Mouse (Mus musculus): ENCODE results near the gene Rasa2.
A peak's percentile ranks its signal among the peaks of the same experiment; 100 is the strongest.

Gene Rasa2

GRCm38 (mm10) chr9:96639451-96639850, 8.0 kb upstream of the Rasa2 start:
- no peak for DNase-seq (ENCODE audit: low read depth in 1 of 2, low spot score in 2 of 2)

DNA sequence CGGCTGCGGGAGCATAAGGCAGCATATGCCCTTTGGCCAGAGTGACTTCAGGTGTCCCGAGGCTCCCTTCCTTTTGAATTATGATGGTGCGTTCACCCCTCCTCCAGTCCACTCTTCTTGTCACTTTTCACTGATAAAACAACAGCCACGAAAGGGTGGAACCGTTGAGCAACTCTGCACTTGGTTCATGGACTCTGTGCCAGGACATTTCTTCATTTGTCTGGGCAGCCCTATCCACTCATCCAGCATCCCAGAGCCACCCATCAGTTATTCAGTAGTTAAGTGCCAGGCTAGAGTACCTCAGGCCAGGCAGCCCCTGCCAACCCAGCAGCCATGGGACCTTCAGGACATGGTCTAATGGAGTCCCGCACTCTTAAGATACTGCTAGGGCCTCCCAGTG, 7.1 kb upstream of the Rasa2 start:
- no peak for DNase-seq (ENCODE audit: low read depth in 1 of 2, low spot score in 2 of 2)

GRCm38 (mm10) chr9:96637157-96637548, 5.7 kb upstream of the Rasa2 start:
- no peak for DNase-seq (ENCODE audit: low read depth in 1 of 2, low spot score in 2 of 2)

DNA sequence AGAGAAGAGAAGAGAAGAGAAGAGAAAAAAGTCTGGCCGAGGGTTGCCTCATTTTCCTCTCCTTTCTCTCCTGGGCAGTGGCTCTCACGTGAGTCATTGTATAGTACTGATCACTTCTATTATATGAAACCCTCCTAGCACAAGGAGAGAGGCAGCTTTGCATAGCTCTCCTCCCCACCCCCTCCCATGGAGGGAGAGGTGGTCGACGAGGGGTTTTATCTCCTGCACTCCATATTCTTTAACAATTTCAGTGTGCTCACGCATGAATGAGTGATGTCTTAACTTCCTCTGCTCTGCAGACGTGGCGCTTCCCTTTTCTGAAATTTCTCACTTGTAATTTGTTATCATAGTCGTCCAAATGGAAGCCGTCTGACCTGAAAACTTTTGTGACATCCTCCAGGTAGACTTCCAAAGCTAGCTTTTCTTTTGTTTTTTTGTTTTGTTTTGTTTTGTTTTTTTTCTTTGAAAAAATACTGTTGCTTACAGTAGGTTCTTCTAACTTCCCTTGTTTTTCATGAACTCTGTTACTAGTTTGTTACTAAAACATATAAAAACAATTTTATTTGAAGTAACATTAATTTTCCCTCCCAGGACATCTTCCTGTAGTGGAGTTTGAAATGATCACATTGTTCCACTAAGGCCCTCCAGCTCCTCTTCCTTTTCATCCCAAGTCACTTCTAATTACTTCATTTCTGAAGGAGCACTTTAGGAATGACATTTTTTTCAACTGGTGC, 5.2 kb upstream of the Rasa2 start:
- no peak for DNase-seq (ENCODE audit: low read depth in 1 of 2, low spot score in 2 of 2)

DNA sequence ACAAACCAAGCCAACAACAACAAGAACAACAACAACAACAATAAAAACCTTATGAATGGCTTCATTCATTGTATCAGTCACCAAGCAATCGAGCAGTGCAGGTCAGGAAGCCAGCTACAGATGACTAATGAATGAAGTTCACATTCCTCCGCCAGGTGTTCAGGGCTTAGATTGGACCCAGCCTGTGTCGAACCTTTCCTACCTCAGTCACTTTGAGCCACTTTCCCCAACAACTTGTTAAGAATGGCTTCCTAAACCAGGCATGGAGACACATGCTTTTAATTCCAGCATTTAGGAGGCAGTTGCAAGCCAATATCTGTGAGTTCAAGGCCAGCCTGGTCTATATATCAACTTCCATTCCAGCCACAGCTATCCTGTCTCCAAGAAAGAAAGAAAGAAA, 4.5 kb upstream of the Rasa2 start:
- DNase-seq (ENCODE audit: low read depth in 1 of 2, low spot score in 2 of 2): no peak

- DNase-seq (ENCODE audit: low read depth in 1 of 2, low spot score in 2 of 2): no peak
Observed at GRCm38 (mm10) chr9:96635176-96635575, 3.8 kb upstream of the Rasa2 start.

DNA sequence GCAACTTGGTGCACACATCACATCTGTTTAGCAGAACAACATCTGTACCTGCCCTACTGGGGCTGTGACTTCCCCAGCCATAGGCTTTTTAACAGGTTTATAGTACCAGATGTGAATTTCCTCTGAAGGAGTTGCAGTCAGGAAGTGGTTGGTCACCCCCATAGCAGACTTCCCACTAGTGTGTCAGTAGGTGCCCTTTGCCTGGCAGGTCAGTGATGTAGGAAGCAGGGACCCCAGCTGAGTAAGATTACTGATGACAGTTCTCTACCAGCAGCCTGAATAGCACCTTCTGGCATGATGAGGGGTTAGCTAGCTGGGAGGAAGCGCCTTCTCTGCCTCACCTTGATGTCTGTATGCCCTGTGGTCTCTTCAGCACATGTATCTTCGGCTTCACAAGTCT, 2.4 kb upstream of the Rasa2 start:
- no peak for DNase-seq (ENCODE audit: low read depth in 1 of 2, low spot score in 2 of 2)

- no peak for DNase-seq (ENCODE audit: low read depth in 1 of 2, low spot score in 2 of 2)
Observed at GRCm38 (mm10) chr9:96632756-96633155, 1.3 kb upstream of the Rasa2 start.

DNA sequence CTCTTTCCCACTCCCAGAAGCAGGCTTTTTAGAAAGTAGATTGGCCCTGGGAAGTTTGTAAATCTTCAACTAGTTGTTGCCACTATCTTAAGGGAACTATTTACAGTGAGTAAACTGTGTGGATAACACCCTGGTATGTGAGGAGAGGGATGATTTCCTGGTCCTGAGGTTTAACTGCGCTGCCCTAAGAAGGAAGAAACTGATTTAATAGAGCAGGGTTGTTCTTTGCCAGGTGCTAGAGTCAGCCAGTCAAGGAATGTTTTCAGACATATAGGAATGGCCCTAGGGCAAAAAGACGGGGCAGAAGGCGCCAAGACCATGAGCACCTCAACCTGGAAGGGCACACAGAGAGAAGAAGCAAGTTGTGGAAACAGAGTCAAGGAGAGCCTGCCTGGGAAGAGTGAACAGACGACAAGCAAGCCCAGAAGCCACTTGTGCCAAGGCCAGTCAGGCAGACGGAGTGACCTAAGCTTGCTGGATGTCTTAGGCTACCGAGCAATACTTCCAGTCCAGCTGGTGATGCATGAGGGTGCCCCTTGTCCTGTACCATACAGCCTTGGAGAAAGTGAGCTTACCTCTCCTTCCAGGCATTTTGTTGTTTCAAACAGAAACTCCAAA, 765 bp upstream of the Rasa2 start:
- no peak for DNase-seq (ENCODE audit: low read depth in 1 of 2, low spot score in 2 of 2)

GRCm38 (mm10) chr9:96630571-96631388, 637 bp downstream of the Rasa2 start:
- peak in 1 of 2 experiments; percentile 8 for DNase-seq (ENCODE audit: low read depth in 1 of 2, low spot score in 2 of 2)

- no peak for DNase-seq (ENCODE audit: low read depth in 1 of 2, low spot score in 2 of 2)
Observed at GRCm38 (mm10) chr9:96629151-96629550, 2.3 kb downstream of the Rasa2 start.

GRCm38 (mm10) chr9:96627557-96628085, 3.8 kb downstream of the Rasa2 start:
- DNase-seq (ENCODE audit: low read depth in 1 of 2, low spot score in 2 of 2): no peak

- no peak for DNase-seq (ENCODE audit: low read depth in 1 of 2, low spot score in 2 of 2)
Observed at GRCm38 (mm10) chr9:96627042-96627441, 4.4 kb downstream of the Rasa2 start.

DNA sequence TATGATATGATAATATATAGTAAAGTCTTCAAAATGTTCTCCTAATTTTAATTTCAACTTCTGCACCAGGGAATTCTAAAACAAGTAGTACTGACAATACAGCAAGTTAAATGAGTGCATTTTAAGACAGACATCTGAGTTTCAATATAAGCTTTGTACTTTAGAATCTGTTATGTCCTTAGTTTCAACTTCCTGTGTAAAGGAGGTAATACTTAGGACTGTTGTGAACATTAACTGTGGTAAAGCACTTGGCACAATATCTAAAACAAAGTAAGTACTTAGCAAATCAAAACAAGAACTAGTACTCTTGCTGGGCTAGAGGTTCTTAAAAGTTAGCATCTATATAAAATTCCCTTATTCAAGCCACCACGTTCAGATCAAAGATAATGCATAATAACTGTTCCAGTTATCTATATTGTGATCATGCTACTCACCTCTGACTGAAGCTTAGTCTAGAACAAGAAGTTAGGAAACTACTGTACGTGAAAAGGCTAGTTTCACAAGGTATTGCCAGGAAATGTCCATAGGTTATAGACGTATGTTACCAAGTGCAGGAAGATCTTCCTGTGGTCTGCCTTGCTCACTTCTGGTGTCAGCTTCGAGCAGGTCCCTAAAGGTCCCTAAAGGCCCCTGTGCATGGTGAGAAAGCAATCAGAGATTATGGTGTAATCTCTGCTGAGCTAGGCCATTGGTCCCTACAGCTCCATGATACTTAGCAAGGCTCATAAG, 12.8 kb downstream of the Rasa2 start:
- DNase-seq (ENCODE audit: low read depth in 1 of 2, low spot score in 2 of 2): no peak

GRCm38 (mm10) chr9:96612297-96612696, 19.1 kb downstream of the Rasa2 start:
- no peak for DNase-seq (ENCODE audit: low read depth in 1 of 2, low spot score in 2 of 2)

DNA sequence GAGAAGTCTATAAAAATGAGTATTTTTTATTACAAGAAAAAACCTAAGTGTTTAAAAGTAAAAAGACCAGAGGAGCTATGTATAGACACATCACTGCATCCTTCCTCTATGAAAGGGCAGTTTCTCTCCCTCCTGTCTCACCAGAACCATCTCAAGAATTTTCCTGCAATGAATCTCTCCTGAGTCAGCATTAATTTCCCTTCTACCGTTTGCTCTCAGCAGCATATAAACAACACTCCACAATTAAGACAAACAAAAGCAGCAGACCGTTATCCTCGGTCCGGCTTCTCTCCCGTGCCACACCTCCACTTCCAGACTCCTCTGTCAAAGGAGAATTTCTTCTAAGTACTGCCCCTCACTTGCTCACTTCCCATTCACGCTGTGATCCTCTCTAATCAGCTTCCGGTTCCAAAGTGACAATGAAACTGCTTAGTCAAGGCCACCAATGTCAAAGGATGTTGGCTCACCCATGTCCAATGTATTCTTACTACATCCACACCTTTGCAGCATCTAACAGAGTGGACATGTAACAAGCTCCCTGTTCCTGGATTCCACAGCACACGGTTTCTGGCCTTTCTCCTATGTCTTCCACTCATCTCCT, 19.6 kb downstream of the Rasa2 start:
- DNase-seq (ENCODE audit: low read depth in 1 of 2, low spot score in 2 of 2): no peak

DNA sequence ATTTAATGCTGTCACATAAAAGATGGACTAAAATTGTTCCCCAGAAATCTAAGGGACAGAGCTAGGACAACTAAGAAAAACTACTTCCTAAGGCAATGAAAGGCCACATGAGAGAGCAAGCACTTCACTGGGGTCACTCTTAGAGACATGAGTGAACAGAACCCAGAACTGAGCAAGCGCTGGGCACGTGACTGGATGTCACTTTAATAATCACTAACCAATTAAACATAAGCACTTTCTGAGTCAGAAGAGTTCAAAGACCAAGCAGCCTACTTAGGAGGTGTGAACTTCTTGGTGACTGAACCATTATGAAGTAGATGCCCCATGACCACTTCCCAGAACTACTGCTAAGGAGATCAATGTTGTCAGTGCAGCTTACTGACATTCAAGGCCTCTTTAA, 20.6 kb downstream of the Rasa2 start:
- no peak for DNase-seq (ENCODE audit: low read depth in 1 of 2, low spot score in 2 of 2)

DNA sequence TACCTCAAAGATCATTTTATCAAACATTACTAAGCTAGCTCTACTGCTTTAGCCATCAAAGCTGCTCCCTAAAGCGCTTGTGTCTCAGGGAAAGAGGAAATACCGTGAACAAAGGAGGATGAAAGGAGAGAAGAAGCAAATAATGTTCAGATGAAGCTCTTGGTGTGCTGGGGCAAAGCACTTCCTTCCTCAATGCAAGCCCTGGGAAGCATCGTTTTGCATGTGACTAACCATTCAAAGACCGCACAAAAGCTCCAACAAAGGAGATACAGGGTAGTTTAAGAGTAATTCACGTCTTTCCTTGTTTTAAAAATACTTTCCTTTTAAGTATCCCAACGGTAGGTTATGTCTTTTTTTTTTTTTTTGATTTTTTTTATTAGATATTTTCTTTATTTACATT, 28.0 kb downstream of the Rasa2 start:
- DNase-seq (ENCODE audit: low read depth in 1 of 2, low spot score in 2 of 2): no peak

- no peak for DNase-seq (ENCODE audit: low read depth in 1 of 2, low spot score in 2 of 2)
Observed at GRCm38 (mm10) chr9:96597899-96598298, 33.5 kb downstream of the Rasa2 start.

DNA sequence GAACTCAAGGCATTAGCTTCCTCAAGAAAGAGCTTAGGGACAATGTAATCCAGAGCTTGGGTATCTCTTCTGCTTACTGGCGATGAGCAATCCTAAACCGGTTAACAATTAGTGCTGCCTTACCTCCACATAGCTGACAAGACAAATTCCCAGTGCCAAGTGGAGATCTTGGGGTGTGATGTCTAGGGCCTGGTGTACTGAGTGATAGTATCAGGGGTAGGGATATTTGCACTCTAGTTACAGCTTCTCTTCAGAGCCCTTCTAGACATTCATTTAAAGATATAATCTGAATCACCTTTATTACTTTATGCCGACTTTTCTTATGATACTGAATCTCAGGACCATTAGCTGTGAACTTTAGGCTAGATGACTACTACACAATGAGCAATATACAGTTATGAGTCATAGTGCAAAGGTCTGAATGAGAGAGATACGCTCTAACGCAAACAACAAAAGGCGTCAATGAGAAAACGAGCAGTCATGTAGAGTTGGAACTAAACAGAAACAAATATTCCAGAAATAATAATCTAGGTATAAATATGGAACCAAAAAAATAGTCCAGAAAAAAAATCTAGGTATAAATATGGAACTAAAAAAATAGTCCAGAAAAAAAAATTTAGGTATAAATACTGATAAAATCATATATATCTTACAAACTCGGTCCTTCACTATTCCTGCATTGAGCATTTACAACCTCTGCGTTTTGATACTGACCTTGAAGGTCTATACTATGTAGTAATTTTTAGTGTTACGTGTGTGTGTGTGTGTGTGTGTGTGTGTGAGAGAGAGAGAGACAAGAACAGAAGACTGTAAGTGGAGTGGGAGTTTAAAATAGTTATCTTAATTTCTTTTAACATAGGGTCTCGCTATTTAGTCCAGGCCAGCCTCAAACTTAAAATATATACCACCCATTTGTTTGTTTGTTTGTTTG, 38.5 kb downstream of the Rasa2 start:
- no peak for DNase-seq (ENCODE audit: low read depth in 1 of 2, low spot score in 2 of 2)
